Mouse (Mus musculus) kidney, postnatal 10 days (tissue): ENCODE measurements around the gene Asb16.
A peak's percentile ranks its signal among the peaks of the same experiment; 100 is the strongest.

Experiments used
- DNase-seq: peaks from one replicate; pipeline ENCODE4 v3.0.0; 2021; ENCODE audit warnings: mixed read lengths

Asb16 gene

DNA sequence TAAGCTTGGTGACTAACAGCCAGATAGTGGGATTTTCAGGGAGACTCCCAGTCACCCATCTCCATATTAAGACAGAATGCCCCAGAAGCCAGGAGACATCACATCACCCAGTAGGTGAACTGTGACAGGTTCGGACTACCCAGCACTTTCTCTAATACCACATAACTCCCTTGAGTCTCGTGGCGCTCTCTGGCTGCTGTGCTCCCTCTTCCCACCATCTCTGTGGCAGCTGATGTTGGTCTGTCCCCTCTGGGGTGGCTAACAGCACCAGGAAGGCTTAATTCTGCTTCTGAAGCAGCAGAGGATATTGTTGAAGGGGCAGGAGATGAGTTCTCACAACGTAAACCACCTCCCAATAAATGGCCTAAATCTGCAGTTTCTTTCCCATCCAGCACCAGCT, 43.4 kb downstream of the Asb16 start:
- no peak for DNase-seq

DNA sequence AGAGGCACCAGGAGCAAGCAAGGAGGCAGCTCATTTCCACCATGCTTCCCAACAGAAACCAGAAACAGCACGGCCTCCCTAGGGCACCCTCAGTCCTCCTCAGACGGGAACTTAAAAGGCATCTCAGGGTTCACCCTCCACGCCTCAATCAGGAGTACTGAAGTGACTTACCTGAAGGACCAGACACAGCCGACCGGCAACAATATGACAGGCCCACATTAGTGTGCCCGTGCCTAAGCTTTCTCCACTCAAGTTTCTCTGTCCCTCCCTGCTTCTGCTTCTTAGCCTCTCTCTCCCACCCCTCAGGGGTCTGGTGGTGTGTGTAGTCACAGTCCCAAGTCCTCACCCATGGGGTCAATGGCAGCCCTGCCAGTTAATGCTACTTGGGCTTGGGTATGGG, 44.0 kb downstream of the Asb16 start:
- no peak for DNase-seq

GRCm38 (mm10) chr11:102314321-102314720, 45.8 kb downstream of the Asb16 start:
- no peak for DNase-seq

GRCm38 (mm10) chr11:102315690-102316571, 47.4 kb downstream of the Asb16 start:
- no peak for DNase-seq

- DNase-seq: peak; percentile 95
Measured at GRCm38 (mm10) chr11:102316572-102317297, 48.2 kb downstream of the Asb16 start.

DNA sequence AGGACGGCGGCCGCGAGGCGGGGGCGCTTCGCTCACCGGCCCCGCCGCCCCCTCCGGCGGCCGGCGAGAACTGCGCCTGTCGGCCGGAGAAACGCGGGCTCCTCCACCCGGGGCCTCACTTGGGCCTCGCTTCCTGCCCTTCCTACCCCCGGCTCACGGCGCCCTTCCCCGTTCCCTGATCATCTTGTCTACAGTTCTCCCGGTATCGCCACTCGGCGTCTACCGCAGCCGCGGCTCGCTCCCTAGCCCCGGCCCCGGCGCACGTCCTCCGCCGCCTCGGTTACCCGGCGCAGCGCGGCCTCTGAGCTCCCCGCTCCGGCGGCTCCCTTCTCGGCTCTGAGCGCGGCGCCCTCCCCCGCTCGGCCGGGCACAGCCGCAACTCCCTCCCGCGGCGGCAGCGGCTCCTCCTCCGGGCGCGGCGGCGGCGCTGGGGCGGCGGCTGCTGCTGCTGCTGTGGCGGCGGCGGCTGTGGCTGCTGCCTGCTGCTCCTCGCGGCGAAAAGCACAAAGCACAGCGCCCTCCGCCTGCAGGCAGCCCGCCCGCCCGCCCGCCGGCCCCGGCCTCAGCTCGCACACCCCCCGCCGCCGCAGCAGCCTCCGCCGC, 48.9 kb downstream of the Asb16 start:
- peak; percentile 74 for DNase-seq

DNA sequence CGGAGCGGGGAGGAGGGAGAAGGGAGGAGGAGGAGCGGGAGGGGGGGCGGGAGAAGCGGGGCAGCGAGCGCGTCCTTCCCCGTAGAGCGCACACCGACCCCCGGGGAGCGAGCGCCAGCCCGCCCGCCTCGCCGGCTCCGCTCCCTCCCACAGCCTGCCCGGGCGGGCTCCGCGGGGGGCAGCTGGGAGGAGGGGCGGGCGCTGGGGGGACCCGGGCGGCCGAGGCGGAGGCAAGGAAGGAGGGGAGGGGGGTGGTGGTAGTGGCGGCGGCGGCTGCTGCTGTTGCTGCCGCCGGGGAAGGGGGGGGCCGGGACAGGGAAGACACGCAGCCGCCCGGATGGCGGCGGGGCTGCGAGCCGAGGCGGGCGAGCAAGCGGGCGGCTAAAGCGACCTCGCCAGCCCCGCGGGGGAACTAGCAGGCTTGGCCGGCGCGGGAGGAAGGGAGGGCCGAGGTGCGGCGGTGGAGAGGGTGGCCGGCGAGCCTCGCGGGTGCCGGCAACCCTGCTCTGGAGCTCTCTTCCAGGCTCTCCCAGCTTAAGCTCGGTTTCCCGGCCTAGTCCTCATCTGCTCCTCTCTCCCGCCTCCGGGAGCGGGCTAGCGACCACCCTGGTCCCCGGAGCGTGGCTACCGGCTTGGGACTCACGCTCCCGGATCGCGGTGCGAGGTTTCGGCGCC, 49.5 kb downstream of the Asb16 start:
- peak; percentile 91 for DNase-seq

- DNase-seq: peak; percentile 76
Measured at GRCm38 (mm10) chr11:102318576-102319409, 50.2 kb downstream of the Asb16 start.

DNA sequence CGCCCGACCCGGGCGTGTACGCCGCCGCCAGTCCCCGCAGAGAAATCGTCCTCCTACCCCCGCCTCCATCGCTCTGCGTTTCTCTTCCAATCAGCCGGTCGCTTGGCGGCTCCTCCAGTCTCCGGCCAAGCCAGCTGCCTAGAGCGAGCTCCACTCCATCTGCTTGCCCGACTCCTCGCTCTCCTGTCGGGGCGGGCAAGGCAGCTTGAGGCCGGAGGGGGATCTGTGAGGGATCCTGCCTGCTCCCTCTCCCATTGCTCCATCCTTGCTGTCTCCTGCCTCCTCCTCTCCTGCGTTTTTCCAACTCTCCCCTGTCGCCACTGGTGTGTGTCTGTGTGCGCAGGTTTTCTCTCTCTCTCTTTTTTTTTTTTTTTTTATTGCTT, 50.9 kb downstream of the Asb16 start, which contains the start of gene Ubtf:
TSS of gene Ubtf (minus strand) at position 333 of the 383 bp plus-strand sequence.
- DNase-seq: peak; percentile 87

DNA sequence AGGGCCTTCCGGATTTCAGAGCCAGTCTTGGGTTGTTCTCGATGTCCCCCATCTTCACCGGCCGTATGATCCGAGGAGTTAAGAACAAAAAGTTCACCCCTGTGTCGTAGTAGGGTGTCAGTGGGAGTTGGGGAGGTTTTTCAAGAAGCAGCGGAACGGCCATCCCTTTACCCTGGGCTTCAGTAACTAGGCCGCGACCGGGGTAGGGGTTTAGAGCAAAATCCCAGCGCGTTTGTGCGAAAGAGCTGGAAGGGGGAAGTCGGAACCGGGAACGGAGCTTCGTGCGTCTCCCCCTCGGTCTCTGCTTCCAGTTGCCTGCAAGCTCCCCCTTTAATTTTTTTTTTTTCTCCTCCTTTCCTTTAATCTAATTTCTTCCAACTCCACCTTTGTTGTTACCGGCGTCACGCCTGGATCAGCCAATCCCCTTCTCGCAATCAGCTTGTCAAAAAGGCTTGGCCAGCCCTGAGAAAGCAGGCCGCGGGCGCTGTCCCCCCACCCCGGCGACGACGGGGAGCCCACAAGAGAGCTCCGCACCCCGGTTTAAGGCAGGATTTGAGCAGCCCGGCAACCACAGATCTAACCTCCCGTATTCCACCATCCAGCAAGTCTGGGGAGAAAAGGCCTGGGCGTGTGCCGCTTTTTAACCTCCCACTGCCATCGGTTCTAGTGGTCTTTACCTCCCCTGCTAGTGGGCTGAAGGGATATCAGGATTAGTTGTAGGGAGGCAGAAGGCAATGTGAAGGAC, 51.6 kb downstream of the Asb16 start:
- DNase-seq: peak; percentile 90

DNA sequence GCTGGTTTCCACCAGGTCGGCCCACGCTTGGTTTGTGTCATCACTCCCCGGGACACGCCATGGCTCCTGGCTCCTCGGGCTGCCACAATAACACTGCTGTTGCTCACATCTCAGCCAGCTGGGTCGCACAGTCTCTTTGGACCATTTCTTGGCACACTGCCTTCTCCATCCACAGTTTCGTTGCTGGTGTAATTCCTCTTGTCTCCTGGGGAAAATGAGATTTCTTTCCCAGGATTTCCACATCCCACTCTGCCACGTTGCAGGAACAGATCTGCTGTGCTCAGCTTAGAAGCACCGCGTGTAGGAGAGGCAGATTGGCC, 52.1 kb downstream of the Asb16 start:
- DNase-seq: peak; percentile 85

DNA sequence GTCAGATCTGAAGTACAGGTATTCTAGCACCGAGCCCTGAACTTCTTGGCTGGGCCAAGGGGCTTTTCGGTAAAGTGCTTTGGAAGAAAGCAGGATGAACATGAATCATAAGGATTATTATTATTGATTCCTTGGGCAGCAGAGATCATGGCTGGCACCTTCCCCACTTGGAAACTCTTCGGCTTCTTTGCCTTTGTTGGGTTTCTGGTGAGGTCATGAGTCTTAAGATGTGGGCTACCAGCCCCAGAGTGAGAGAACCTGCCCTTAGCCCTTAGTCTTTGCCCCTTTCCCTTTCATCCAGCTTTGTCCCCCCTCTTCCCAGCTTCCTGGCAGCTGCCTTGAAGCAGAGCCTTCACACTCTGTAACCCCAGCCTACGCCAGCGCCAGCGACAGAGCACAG, 53.4 kb downstream of the Asb16 start:
- DNase-seq: no peak

DNA sequence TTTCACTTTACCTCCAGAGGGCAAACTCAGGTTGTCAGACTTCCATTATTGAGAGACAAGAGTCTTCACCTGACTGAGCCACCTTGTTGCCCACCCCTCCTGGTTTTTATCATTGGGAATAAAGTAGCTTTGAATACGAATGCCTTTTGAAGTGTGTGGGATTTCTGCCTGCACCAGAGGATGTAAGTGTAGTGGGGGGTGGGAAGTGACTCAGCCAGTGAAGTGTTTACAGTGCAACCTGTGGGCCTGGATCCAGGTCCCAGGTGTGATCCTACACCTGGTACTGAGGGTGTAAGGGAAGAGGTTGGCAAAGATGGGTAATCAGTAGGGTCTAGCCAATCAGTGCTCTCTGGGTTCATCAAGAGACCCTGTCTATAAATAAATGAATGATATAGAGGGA, 55.0 kb downstream of the Asb16 start:
- no peak for DNase-seq

DNA sequence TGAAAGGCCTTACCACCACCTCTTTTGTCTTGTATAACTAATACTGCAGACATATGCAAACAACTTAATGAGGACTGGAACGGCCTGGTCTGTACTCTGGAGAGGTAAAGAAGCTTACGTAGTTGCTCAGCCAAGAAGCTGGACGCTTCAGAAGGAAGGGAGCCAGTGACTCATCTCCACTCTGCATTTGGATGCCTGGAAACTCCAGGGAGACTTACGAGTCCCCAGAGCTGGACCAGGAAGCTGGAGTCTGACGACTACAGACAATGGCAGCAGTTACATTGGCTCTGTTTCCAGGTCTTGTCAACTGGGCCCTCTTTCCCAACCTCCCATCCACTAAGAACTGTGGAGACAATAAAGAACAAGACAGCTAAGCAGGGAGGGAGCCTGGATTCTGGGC, 58.7 kb downstream of the Asb16 start:
- no peak for DNase-seq

DNA sequence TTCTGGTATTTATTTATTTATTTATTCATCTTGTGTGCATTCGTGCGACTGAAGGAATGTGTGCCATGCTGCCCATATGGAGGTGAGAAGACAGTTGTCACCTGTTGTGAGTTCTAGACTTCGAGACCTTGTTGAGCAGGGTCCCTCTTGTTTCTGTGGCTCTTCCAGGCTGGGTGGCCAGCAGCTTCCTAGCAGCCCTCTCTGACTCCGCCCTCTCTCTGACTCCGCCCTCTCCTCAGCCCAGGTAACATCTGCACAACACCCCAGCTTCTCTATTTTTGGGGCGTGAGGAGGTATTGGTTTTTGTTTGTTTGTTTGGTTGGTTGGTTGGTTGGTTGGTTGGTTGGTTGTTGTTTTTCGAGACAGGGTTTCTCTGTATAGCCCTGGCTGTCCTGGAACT, 59.3 kb downstream of the Asb16 start:
- no peak for DNase-seq
